Mouse (Mus musculus) hindbrain, embryonic 14.5 days (tissue): ENCODE results near the gene Zfp646. TPM values are rescaled to one million over a fixed set of nuclear protein-coding genes. Genes with fewer than 3 reads are reported as not detected.

ENCODE experiments used
- ATAC-seq: fragments of 200-750 bp; cut with Nextera tagmentation; 2 replicates; pipeline ENCODE4 v1.8.0; 2017; ENCODE audit warnings: moderate number of reproducible peaks, mild to moderate bottlenecking, moderate TSS enrichment, moderate library complexity; ENCODE audit not compliant: low FRiP score
- DNase-seq: peaks from one replicate; pipeline ENCODE4 v3.0.0-alpha.2; 2015; ENCODE audit warnings: low spot score
- H3K27ac ChIP-seq: fragments of 300-500 bp; sonication (generic); 2 replicates; pipeline ENCODE4 v1.5.1; 2014; ENCODE audit warnings: mild to moderate bottlenecking, moderate library complexity
- H3K27me3 ChIP-seq: fragments of 300-500 bp; sonication (generic); 2 replicates; pipeline ENCODE4 v1.6.1; 2014; ENCODE audit warnings: mild to moderate bottlenecking, low read length, mixed read lengths; ENCODE audit not compliant: control insufficient read depth, insufficient read depth
- H3K36me3 ChIP-seq: fragments of 300-500 bp; sonication (generic); replicated peaks from 2 replicates; pipeline ENCODE4 v1.6.1; 2014; ENCODE audit not compliant: control insufficient read depth, insufficient read depth
- H3K4me1 ChIP-seq: fragments of 300-500 bp; sonication (generic); replicated peaks from 2 replicates; pipeline ENCODE4 v1.6.1; 2014; ENCODE audit warnings: antibody characterized with exemption, low read length, mixed read lengths; ENCODE audit not compliant: control insufficient read depth, insufficient read depth
- H3K4me2 ChIP-seq: fragments of 300-500 bp; sonication (generic); replicated peaks from 2 replicates; pipeline ENCODE4 v1.6.1; 2014; ENCODE audit warnings: mild to moderate bottlenecking, moderate library complexity
- H3K4me3 ChIP-seq: fragments of 300-500 bp; sonication (generic); replicated peaks from 2 replicates; pipeline ENCODE4 v1.5.1; 2014; ENCODE audit warnings: mild to moderate bottlenecking, low read length
- H3K9ac ChIP-seq: fragments of 300-500 bp; sonication (generic); 2 replicates; pipeline ENCODE4 v1.6.1; 2014
- H3K9me3 ChIP-seq: fragments of 300-500 bp; sonication (generic); 2 replicates; pipeline ENCODE4 v1.6.1; 2016; ENCODE audit warnings: low read length; ENCODE audit not compliant: control insufficient read depth
- WGBS: fragments of 180-500 bp; shearing (Covaris S2); extraction: QIAGEN DNeasy Blood & Tissue Kit; methylation state at CpG from one replicate; pipeline ENCODE4 v1.1.7; 2014; 5-methylcytosine and 5-hydroxymethylcytosine counted together
- polyA plus RNA-seq: library from polyadenylated mRNA; unstranded; fragments of >200 nt; fragmentation: Nextera tagmentation; extraction: Ambion mirVana; gene quantifications from 2 replicates; pipeline ENCODE4 v1.2.1, GENCODE M21; 2014

Zfp646 gene
- polyA plus RNA-seq, 1 experiment from 2014 or later = 11.6 TPM

DNA sequence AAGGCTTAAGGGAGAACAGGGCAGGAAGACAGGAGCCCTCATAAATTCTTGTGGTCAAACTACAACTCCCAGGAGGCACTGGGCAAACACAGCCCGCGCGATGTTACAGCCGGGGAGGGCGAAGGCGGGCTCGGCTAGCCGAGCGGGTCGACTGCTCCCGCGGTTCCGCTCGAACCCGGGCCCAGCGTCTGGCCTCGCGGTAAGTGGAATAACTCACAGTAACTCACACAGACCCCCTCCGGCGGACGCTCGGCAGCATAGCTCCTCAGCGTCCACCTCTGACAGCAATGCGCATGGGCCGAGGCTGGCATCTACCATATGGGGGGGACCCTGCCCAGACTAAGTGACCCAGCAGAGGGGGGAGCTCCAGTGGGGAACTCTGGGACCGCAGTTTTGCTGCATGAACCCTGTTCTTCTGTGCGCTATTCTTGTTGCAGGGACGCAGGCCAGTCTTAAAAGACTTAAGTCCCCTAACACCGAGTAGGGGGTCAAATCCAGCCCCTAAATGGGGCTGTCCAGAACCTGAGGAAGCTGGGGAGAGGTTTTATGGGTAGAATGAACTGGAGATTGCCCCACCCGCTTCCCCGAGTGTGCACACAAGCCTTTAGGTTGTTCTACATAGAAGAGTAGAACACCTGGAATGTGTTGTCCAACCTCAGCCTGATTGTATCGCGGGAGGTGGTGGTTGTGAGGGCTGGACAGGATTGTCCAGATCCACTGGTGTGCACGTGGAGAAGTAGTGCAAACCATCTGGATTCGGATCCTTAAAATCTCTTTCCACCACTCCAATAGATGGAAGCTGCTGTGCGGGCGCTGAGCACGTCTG is 28.2 kb downstream of the Zfp646 start, which contains the start of gene Bckdk:
Gene Bckdk (plus strand): TSS at position 112 of the 826 bp plus-strand sequence.
- peaks cover 30% of the 10 kb centered on the region for H3K36me3 ChIP-seq
- peak within 1 kb of the TSS; percentile 77 for H3K27ac ChIP-seq
- peak; percentile 90 for ATAC-seq
- peaks cover 7% of the 10 kb centered on the region for H3K4me1 ChIP-seq
- peak within 1 kb of the TSS; percentile 50 for H3K4me3 ChIP-seq
- peak; percentile 83 for DNase-seq
- 10% methylated on average over 38 of the region's 38 CpGs for WGBS
- H3K4me2 ChIP-seq = peak within 1 kb of the TSS; percentile 81
- no peaks in the 10 kb centered on the region for H3K9me3 ChIP-seq
- no peaks in the 10 kb centered on the region for H3K27me3 ChIP-seq
- peak within 1 kb of the TSS; percentile 77 for H3K9ac ChIP-seq

DNA sequence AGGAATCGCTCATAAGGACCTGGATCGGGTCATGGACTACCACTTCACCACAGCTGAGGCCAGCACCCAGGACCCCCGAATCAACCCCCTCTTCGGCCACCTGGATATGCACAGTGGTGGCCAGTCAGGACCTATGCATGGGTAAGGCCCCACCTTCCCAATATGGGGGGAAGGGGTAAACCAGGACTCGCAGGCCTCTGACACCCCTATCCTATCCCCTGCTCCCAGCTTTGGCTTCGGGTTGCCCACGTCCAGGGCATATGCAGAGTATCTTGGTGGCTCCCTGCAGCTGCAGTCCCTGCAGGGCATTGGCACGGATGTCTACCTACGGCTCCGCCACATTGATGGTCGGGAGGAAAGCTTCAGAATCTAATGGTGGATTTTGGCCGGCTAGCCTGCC is 31.9 kb downstream of the Zfp646 start:
- WGBS = 95% methylated on average over 12 of the region's 12 CpGs
- no peak for ATAC-seq
- H3K9ac ChIP-seq = no peak overlapping the region

GRCm38 (mm10) chr7:127908656-127909055 is 32.6 kb downstream of the Zfp646 start:
- Histone ChIP-seq H3K4me1 (peaks cover 17% of the 10 kb centered on the region), H3K27ac (no peak overlapping the region), H3K36me3 (peaks cover 32% of the 10 kb centered on the region), H3K4me3 (no peak overlapping the region), H3K4me2 (no peak overlapping the region), H3K9me3 (no peaks in the 10 kb centered on the region), H3K27me3 (no peaks in the 10 kb centered on the region), H3K9ac (no peak overlapping the region)
- 94% methylated on average over 4 of the region's 4 CpGs for WGBS
- DNase-seq = no peak
- ATAC-seq = no peak

More for the DNA sequence above, 31.9 kb downstream of the Zfp646 start:
- Histone ChIP-seq H3K4me1 (peaks cover 14% of the 10 kb centered on the region), H3K4me3 (no peak overlapping the region), H3K4me2 (no peak overlapping the region), H3K36me3 (peaks cover 32% of the 10 kb centered on the region), H3K27me3 (no peaks in the 10 kb centered on the region), H3K9me3 (no peaks in the 10 kb centered on the region), H3K27ac (no peak overlapping the region)
- DNase-seq = no peak

DNA sequence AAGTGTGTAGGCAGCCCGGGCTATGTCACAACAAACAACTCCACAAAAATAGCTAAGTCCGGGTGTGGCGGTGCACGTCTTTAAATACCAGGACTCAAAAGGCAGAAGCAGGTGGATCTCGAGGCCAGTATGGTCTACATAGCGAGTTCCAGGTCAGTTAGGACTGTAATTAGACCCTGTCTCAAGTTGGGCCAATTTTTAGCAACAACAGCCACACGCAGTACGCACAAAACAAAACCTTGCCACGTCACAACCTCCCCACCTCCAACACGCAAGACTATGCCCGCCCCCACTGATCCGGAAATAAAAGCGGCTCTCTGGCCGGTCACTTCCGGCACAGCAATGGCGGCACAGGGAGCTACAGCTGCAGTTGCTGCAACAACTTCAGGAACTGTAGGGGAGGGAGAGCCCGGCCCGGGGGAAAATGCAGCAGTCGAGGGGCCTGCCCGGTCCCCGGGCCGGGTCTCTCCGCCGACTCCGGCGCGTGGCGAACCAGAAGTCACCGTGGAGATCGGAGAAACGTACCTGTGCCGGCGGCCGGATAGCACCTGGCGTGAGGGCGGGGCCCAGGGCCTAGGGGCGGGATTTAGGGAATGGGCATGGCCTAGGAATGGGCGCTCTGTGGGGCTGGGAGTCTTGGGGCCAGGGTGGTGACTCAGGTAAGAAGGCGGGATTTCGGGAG is 36.3 kb downstream of the Zfp646 start, which contains the start of gene Kat8:
Gene Kat8 (plus strand): TSS at position 327 of the 682 bp plus-strand sequence.
- H3K4me3 ChIP-seq = peak within 1 kb of the TSS; percentile 71
- peak within 1 kb of the TSS; percentile 87 for H3K27ac ChIP-seq
- peaks cover 9% of the 10 kb centered on the region for H3K4me1 ChIP-seq
- 1% methylated on average over 40 of the region's 40 CpGs for WGBS
- H3K9ac ChIP-seq = peak within 1 kb of the TSS; percentile 72
- H3K4me2 ChIP-seq = peak within 1 kb of the TSS; percentile 79
- H3K36me3 ChIP-seq = peaks cover 40% of the 10 kb centered on the region
- peak; percentile 95 for DNase-seq
- no peaks in the 10 kb centered on the region for H3K27me3 ChIP-seq
- no peaks in the 10 kb centered on the region for H3K9me3 ChIP-seq
- peak; percentile 96 for ATAC-seq

- H3K9me3 ChIP-seq = no peaks in the 10 kb centered on the region
- no peaks in the 10 kb centered on the region for H3K27me3 ChIP-seq
- no peak for ATAC-seq
- peak overlapping the region; percentile 79 for H3K4me2 ChIP-seq
- WGBS = 26% methylated on average over 4 of the region's 4 CpGs
- H3K4me1 ChIP-seq = peaks cover 9% of the 10 kb centered on the region
- H3K4me3 ChIP-seq = peak overlapping the region; percentile 71
- H3K9ac ChIP-seq = peak overlapping the region; percentile 72
- no peak for DNase-seq
- peaks cover 39% of the 10 kb centered on the region for H3K36me3 ChIP-seq
- no peak overlapping the region; the same call in 1 of the 2 replicates for H3K27ac ChIP-seq
These were observed 36.9 kb downstream of the Zfp646 start for GRCm38 (mm10) chr7:127912938-127913337.

DNA sequence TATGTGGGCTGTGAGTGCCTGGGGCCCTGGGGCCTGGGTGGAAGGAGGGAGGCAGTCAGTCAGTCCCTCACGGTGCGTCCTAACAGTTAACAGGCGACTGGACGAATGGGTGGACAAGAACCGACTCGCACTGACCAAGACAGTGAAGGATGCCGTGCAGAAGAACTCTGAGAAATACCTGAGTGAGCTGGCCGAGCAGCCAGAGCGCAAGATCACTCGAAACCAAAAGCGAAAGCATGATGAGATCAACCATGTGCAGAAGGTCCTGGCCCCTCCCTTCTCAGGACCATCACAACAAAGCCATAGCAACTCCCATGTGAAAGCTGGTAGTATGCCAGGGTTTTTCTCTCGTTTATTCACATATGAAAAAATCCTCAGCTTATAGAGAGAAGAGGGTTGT is 39.3 kb downstream of the Zfp646 start:
- WGBS = 96% methylated on average over 12 of the region's 12 CpGs
- Histone ChIP-seq H3K4me2 (no peak overlapping the region), H3K36me3 (peaks cover 40% of the 10 kb centered on the region), H3K4me3 (no peak overlapping the region), H3K4me1 (peaks cover 9% of the 10 kb centered on the region), H3K9ac (no peak overlapping the region), H3K27me3 (no peaks in the 10 kb centered on the region), H3K9me3 (no peaks in the 10 kb centered on the region), H3K27ac (no peak overlapping the region)
- ATAC-seq (no peak), DNase-seq (no peak)

DNA sequence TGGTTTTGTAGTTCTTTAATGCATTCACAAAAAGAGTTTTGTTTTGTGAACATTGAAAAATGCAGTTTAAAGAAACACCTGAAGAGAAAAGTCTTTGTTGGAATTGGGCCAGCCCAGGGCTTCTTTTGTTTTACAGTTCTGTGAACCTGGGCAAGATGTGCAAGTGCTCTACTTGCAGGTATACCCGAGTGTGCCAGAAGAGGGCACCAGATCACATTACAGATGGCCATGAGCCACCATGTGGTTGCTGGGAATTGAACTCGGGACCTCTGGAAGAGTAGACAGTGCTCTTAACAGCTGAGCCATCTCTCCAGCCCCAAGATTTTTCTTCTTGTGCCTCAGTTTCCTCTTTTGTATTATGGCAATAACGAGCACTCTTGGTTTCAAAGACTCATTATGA is 42.2 kb downstream of the Zfp646 start:
- H3K27ac ChIP-seq = no peak overlapping the region
- WGBS = 58% methylated on average over 3 of the region's 3 CpGs

GRCm38 (mm10) chr7:127919290-127919689 is 43.3 kb downstream of the Zfp646 start:
- no peak overlapping the region for H3K4me2 ChIP-seq
- no peaks in the 10 kb centered on the region for H3K4me1 ChIP-seq
- no peak for ATAC-seq
- DNase-seq = no peak
- H3K36me3 ChIP-seq = peaks cover 73% of the 10 kb centered on the region
- 77% methylated on average over 7 of the region's 7 CpGs for WGBS
- no peaks in the 10 kb centered on the region for H3K9me3 ChIP-seq
- H3K9ac ChIP-seq = no peak overlapping the region
- H3K4me3 ChIP-seq = no peak overlapping the region
- no peak overlapping the region for H3K27ac ChIP-seq
- H3K27me3 ChIP-seq = no peaks in the 10 kb centered on the region

More for the DNA sequence above, 42.2 kb downstream of the Zfp646 start:
- Histone ChIP-seq H3K4me3 (no peak overlapping the region), H3K9ac (no peak overlapping the region), H3K9me3 (no peaks in the 10 kb centered on the region), H3K36me3 (peaks cover 63% of the 10 kb centered on the region), H3K4me2 (no peak overlapping the region), H3K4me1 (peaks cover under 1% of the 10 kb centered on the region; the same call in 1 of the 2 replicates), H3K27me3 (no peaks in the 10 kb centered on the region)
- DNase-seq (no peak), ATAC-seq (no peak)

- no peak overlapping the region for H3K4me3 ChIP-seq
- no peak for DNase-seq
- no peak overlapping the region for H3K4me2 ChIP-seq
- 64% methylated on average over 8 of the region's 8 CpGs for WGBS
- H3K36me3 ChIP-seq = peaks cover 82% of the 10 kb centered on the region
- no peaks in the 10 kb centered on the region for H3K9me3 ChIP-seq
- no peak for ATAC-seq
- H3K4me1 ChIP-seq = no peaks in the 10 kb centered on the region
- H3K27ac ChIP-seq = no peak overlapping the region
- no peaks in the 10 kb centered on the region for H3K27me3 ChIP-seq
- no peak overlapping the region for H3K9ac ChIP-seq
These were observed 45.5 kb downstream of the Zfp646 start for GRCm38 (mm10) chr7:127921516-127921915.
